Mouse (Mus musculus): Measurements from ENCODE around the gene Eif4g3. TPM values are rescaled to one million over a fixed set of nuclear protein-coding genes. Genes with fewer than 3 reads are reported as not detected.

Gene Eif4g3
- total RNA-seq, 4 experiments from 2014 or later = 147 to 156 (median 154) TPM

DNA sequence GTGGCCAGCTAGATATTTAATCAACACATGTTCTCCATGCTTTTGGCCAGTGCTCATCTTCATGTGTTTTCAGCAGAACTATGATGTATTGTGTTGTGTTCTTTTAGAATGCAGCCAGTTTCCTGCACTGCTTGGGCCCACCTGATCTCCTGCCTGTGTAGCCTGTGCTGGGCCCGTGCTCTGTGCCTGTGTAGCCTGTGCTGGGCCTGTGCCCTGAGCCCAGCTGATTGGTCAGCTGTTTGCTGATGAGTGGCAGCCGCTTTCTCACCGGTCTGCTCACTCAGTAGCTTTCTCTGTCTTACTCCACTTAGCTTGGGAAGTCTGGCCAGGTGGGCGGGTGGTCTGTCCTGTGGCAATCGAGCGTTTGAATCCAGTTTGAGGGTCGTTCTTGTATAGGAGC, 107.6 kb downstream of the Eif4g3 start:
- no peak for DNase-seq (ENCODE audit: low spot score in 2 of 2)

DNA sequence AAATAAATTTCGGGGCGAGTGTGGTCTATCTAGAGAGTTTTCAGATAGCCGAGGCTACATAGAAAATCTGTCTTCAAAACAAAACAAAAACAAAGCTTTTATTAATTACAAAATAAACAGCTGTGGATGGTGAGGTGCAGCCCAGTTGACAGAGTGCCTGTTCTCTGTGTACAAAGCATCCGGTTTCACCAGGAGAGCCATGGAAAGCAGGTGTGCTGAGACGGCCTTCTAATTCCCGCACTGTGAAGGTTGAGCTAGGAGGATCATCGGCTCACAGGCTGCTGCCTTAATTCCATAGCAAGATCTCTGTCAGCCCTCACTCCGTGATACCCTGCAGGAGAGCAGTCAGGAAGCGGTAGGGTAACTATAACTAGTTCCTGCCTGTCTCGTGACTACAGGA, 109.0 kb downstream of the Eif4g3 start:
- no peak for DNase-seq (ENCODE audit: low spot score in 2 of 2)

DNA sequence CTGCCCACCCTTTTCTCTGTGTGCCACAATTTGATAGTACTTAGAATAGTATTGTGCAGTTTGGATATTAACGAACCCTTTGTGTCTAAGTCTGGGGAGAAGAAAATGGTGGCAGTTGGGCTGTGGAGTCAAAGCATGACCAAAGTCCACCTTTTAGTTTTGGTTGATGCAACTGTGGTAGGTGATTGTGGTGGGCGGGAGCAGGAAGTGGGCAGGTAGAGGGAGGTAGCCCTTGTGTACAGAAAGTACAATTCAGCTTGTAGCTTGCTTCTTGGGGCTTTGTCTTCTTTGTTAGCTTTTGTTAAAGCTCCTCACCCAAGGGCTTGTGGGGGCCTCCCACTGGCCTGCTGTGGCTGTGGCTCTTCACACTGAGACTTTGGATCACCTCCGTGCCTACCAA, 109.6 kb downstream of the Eif4g3 start:
- DNase-seq (ENCODE audit: low spot score in 2 of 2) = no peak

GRCm38 (mm10) chr4:138104967-138105366, 112.1 kb downstream of the Eif4g3 start:
- no peak for DNase-seq (ENCODE audit: low spot score in 2 of 2)

DNA sequence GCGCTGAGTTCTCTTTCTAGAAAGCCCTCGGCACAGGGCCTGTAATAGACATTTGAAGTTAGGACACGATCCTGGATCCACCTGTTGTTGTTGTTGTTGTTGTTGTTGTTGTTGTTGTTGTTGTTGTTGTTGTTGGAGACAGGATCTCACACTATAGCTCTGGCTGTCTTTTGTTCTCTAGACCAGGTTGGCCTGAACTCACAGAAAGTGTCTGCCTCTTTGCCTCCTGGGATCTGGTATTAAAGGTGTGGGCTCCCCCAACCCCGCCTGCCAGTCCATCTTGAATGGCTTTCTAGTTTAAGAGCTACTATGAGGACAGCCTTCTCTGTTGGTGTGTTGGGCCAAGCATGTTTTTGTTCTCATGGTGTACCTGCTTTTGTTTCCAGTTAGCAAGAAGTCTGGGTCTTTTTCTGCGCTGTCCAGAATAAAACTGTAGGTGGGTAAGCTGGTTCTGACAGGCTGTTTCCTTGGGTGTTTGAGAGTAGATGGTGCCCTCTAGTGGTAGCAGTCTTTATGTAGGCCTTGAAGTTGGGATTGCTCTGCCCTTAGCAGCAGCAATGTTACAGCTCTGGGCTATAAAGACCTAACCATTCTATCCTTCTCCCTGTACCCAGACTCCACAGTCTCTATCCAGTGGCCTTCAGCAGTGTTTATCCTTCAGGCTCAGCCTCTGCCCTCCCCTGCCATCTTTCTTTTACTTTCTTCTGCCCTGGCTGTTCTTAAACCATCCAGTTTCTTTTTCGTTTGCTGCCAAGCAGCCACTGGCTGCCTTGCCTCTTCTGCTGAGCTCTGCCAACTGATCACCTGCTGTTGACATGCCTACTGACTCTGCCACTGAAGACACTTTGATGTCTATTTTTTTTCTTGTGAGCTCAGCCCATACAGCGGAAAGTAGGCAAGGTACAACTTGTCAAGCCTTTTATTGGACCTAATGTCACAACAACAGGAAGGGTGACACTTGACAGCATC, 114.9 kb downstream of the Eif4g3 start:
- DNase-seq (ENCODE audit: low spot score in 2 of 2) = peak in 1 of 2 experiments; percentile 54

GRCm38 (mm10) chr4:138108541-138108940, 115.7 kb downstream of the Eif4g3 start:
- DNase-seq (ENCODE audit: low spot score in 2 of 2) = no peak

- no peak for DNase-seq (ENCODE audit: low spot score in 2 of 2)
Observed at GRCm38 (mm10) chr4:138109332-138109731, 116.5 kb downstream of the Eif4g3 start.

GRCm38 (mm10) chr4:138111858-138112257, 119.0 kb downstream of the Eif4g3 start:
- no peak for DNase-seq (ENCODE audit: low spot score in 2 of 2)

DNA sequence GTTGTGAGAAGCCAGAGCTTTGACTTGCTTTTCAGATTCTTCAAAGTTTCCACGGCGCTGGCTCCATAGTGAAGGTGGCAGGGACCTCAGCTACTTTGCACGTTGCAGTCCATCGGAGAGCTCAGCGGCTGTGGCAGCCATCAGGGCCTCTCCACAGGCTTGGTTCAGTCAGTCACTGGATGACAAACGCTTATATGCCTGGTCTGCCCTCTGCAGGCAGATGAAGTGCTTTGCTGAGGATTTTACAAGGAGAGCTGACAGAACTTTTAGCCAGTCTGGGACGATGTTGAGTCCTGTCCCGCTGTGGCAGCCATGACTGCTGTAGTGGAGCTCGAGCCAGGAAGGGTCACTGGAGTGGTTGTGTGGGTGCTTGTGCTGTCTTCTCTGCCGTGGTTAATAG, 126.9 kb downstream of the Eif4g3 start:
- no peak for DNase-seq (ENCODE audit: low spot score in 2 of 2)

- no peak for DNase-seq (ENCODE audit: low spot score in 2 of 2)
Observed at GRCm38 (mm10) chr4:138124046-138124445, 131.2 kb downstream of the Eif4g3 start.

- no peak for DNase-seq (ENCODE audit: low spot score in 2 of 2)
Observed at GRCm38 (mm10) chr4:138127371-138127770, 134.5 kb downstream of the Eif4g3 start.

DNA sequence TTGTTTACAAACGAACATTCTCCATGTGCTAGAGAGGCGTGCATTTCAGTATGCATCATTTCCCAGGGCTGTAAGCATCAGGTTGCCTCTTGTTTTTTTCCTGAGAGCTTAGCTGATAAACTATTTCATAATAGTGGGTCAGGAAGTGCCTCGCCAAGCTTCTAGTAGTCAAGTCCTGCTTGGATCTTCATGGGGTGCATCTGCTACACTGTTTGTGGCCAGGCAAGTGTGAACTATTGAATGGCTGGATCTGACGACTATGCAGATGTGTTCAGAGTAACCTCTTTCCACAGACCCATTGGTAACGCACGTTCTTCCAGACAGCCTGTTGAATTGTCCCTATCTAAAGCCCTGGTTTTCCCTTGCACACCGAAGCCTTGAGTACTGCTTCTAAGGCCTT, 135.0 kb downstream of the Eif4g3 start:
- no peak for DNase-seq (ENCODE audit: low spot score in 2 of 2)

GRCm38 (mm10) chr4:138130149-138130548, 137.3 kb downstream of the Eif4g3 start:
- DNase-seq (ENCODE audit: low spot score in 2 of 2) = no peak

DNA sequence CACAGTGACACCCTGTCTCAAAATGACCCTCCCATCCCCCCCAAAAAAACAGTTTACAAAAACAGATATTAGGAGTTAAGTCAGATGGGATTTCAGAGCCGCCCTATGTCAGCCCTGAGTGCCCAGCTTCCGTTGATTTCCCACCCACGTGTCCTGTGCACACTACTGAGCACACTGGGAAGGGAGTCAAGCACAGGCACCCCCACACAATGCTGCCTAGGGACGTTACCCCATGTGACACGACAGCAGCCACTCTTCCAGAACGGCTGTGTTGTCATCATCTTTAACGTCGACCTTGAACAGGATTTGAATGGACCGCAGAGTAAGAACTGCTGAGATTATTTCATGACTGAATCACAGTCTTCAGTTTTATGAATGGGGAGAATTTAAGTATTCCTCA, 138.4 kb downstream of the Eif4g3 start:
- no peak for DNase-seq (ENCODE audit: low spot score in 2 of 2)

DNA sequence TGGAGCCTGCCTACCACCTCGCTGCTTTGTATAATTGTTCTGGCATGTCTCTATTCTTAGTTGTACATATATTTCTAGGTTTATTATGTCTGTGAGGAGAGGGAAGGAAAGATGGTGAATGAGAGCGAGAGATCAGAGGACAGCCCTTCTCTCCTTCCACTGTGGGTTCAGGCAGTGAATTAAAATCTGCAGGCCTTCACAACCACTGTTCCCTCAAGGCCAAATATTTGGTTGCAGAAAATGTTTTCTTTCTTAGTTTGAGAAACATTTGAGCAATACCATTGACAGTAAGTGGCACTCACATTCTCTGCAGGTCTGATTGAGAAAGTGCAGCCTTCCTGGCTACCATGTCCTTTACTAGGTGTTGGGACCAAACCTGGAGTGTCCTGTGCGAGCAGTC, 138.9 kb downstream of the Eif4g3 start:
- no peak for DNase-seq (ENCODE audit: low spot score in 2 of 2)

GRCm38 (mm10) chr4:138133360-138133759, 140.5 kb downstream of the Eif4g3 start:
- DNase-seq (ENCODE audit: low spot score in 2 of 2) = no peak

DNA sequence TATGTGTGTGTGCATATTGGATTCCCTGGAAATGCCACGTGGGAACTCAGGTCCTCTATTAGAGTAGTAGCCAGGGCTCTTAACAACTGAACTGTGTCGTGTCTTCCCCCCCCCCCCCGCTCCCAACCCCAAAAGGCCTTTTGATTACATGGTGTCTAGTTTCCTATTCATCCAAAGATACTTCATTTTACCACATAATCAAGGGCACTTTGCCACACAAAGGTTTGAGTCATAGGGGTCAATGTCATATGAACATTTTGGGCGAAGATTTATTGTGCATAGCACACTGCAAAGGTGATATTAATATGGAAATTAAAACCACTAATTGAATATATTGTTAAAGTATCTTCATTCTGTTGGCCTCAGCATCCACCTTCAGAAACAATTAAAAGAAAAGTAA, 144.5 kb downstream of the Eif4g3 start:
- DNase-seq (ENCODE audit: low spot score in 2 of 2) = no peak

DNA sequence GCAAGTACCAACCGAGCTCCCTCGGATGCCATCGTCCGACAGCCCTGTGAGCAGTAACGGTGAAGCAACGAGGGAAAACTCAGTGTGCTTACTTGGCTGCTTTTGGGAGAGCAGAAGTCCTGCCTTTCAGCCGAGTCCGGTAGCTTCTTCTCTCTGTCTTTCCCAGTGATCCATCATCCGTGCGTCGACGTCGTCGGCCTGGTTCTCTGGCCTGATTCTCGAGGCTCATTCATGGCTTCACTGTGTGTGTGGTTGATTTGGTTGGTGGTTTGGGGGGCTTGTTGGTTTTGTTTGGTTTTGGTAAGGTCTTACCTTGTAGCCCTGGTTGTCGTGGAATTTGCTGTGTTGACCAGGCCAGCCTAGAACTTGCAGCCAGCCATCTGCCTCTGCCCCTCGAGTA, 145.0 kb downstream of the Eif4g3 start:
- no peak for DNase-seq (ENCODE audit: low spot score in 2 of 2)

DNA sequence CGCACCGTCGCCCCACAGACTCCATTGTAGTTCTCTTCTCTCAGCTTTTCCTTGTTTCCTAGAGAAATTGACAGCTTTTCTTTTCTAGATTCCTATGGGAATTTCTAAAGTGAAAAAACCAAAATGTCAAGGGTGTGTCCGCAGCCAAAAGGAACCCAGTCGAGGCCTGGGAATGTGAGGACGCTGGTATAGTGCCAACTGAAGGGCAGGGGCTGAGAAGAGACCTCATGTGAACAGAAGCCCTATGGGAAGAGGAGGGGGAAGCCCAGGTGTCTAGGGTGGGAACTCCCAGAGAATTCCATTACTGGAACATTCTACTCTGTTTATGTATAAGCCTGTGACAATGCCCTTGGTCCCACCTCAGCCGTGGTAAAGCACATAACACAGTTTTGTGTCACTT, 145.4 kb downstream of the Eif4g3 start:
- DNase-seq (ENCODE audit: low spot score in 2 of 2) = no peak

DNA sequence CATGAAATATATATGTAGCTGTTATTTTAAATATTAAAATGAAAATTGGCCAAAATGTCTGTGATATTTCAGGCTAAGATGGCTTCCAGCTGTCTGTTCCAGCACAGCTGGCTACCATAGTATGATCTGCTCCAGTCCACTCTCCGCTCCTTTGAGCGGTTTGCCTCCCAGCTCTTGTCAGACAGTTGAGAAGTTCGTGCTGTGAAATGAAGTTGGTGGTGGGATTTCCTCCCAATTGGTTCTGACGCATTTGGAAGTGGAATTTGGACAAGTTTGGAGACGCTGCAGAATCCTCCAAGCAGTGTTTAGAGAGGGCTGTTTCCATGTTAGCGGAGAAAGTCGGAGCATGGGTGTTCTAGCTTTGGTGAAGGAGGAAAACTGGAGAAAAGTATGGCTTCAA, 148.5 kb downstream of the Eif4g3 start:
- no peak for DNase-seq (ENCODE audit: low spot score in 2 of 2)

GRCm38 (mm10) chr4:138147176-138147575, 154.4 kb downstream of the Eif4g3 start:
- DNase-seq (ENCODE audit: low spot score in 2 of 2) = no peak

GRCm38 (mm10) chr4:138149977-138150376, 157.2 kb downstream of the Eif4g3 start:
- no peak for DNase-seq (ENCODE audit: low spot score in 2 of 2)

GRCm38 (mm10) chr4:138151226-138151625, 158.4 kb downstream of the Eif4g3 start:
- no peak for DNase-seq (ENCODE audit: low spot score in 2 of 2)

Data from left cerebral cortex, adult 8-10 months (tissue).